In the genomic region with DNA sequence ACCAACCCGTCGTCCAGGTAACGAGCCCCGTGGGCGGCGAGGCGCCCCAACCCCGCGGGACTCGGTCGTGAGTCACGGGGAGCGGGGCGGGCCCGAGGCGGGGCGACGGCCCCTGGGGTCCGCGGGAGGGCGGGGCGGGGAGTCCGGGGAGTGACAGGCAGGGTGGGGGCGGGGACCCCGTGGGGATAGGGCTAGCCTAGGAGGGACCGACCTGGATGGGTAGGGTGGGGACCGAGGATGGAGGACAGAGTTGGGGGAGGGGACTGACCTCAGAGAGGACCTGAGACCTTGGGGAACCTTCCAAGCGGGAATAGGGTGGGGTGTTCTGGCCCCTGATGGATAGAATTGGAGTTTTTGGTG, we compare ENCODE assay signal across 8 mouse cellular contexts. TPM values are rescaled to one million over a fixed set of nuclear protein-coding genes. Genes with fewer than 3 reads are reported as not detected.
DNase-seq lines count a peak whose midpoint lies in the region; ATAC-seq and TF ChIP-seq lines count a peak whose summit lies in the region.

No protein-coding gene starts in this region.

- no peaks in the 10 kb centered on the region for H3K27me3 ChIP-seq in thymus, adult 2 months (ENCODE audit: control insufficient read depth, insufficient read depth, low read length)
- H3K27me3 ChIP-seq in liver, embryonic 11.5 days (replicated peaks; ENCODE audit: control insufficient read depth, insufficient read depth, low read length), result peaks cover 62% of the 10 kb centered on the region
- peaks cover 3% of the 10 kb centered on the region; the same call in 1 of the 2 replicates for H3K27me3 ChIP-seq in stomach, postnatal 0 days (ENCODE audit: control insufficient read depth, insufficient read depth, low read length)

- 4% methylated on average over 28 of the region's 28 CpGs for WGBS in thymus, adult 2 months
- 1% methylated on average over 22 of the region's 28 CpGs for WGBS in liver, embryonic 11.5 days
- 4% methylated on average over 20 of the region's 28 CpGs for WGBS in stomach, postnatal 0 days

- no peak for TF ChIP-seq CTCF in gastrocnemius, adult 2 months (IDR thresholded peaks at IDR 0.05)
- no peak for TF ChIP-seq CTCF in thymus, adult 2 months (IDR thresholded peaks at IDR 0.05; ENCODE audit: borderline replicate concordance, control insufficient read depth, extremely low read depth, insufficient read depth, low read length, poor library complexity)
- no peak for TF ChIP-seq CTCF in stomach, postnatal 0 days (IDR thresholded peaks at IDR 0.05; ENCODE audit: low read depth)

- no peaks in the 10 kb centered on the region for H3K36me3 ChIP-seq in thymus, adult 2 months (ENCODE audit: control insufficient read depth, insufficient read depth, low read length)
- H3K36me3 ChIP-seq in liver, embryonic 11.5 days (ENCODE audit: control insufficient read depth, insufficient read depth, low read length), result no peaks in the 10 kb centered on the region
- no peaks in the 10 kb centered on the region for H3K36me3 ChIP-seq in stomach, postnatal 0 days (ENCODE audit: control insufficient read depth, insufficient read depth, low read length)

- peak; percentile 65; the same call in 1 of the 2 replicates for ATAC-seq in liver, embryonic 11.5 days (replicated peaks; ENCODE audit: low FRiP score)
- ATAC-seq in stomach, postnatal 0 days (ENCODE audit: low FRiP score, low TSS enrichment), result no peak; the same call in 1 of the 2 replicates

- TF ChIP-seq EP300 in stomach, postnatal 0 days (optimal IDR thresholded peaks at IDR 0.05), result no peak

- H3K4me3 ChIP-seq in gastrocnemius, adult 2 months, result peak overlapping the region; percentile 82
- peak overlapping the region; percentile 47 for H3K4me3 ChIP-seq in thymus, adult 2 months (ENCODE audit: control insufficient read depth, insufficient read depth, low read length)
- H3K4me3 ChIP-seq in liver, embryonic 11.5 days (ENCODE audit: low read depth, low read length), result peak overlapping the region; percentile 75
- H3K4me3 ChIP-seq in stomach, postnatal 0 days (ENCODE audit: low read depth, low read length), result peak overlapping the region; percentile 67

- peaks cover 37% of the 10 kb centered on the region for H3K4me1 ChIP-seq in thymus, adult 2 months (replicated peaks; ENCODE audit: control insufficient read depth, insufficient read depth, low read length)
- H3K4me1 ChIP-seq in liver, embryonic 11.5 days (replicated peaks; ENCODE audit: control insufficient read depth, insufficient read depth, low read length), result peaks cover 10% of the 10 kb centered on the region
- no peaks in the 10 kb centered on the region for H3K4me1 ChIP-seq in stomach, postnatal 0 days (replicated peaks; ENCODE audit: control insufficient read depth, insufficient read depth)

- intact Hi-C loops in gastrocnemius, adult 2 months (cut with DNase I), result no loop called here

- H3K9ac ChIP-seq in liver, embryonic 11.5 days (ENCODE audit: low read depth, low read length), result peak overlapping the region; percentile 75
- peak overlapping the region; percentile 77 for H3K9ac ChIP-seq in stomach, postnatal 0 days (ENCODE audit: low read length)

- no peak for TF ChIP-seq POLR2A in thymus, adult 2 months (IDR thresholded peaks at IDR 0.05; ENCODE audit: control insufficient read depth, extremely low read depth, insufficient read depth, low read length, poor library complexity)

- peak overlapping the region; percentile 85 for H3K27ac ChIP-seq in gastrocnemius, adult 2 months
- no peak overlapping the region for H3K27ac ChIP-seq in thymus, adult 2 months (ENCODE audit: control insufficient read depth, insufficient read depth, low read length)
- peak overlapping the region; percentile 25; the same call in 1 of the 2 replicates for H3K27ac ChIP-seq in liver, embryonic 11.5 days (ENCODE audit: low read depth, low read length)
- H3K27ac ChIP-seq in stomach, postnatal 0 days (replicated peaks), result peak overlapping the region; percentile 81

- DNase-seq in gastrocnemius, adult 2 months, result no peak
- DNase-seq in gastrocnemius, postnatal 10 days, result no peak
- no peak for DNase-seq in thymus, adult 2 months
- DNase-seq in thymus, postnatal 36 days, result no peak
- no peak for DNase-seq in liver, embryonic 11.5 days (ENCODE audit: low spot score)
- DNase-seq in stomach, postnatal 0 days (ENCODE audit: low spot score), result no peak
- DNase-seq in left cerebral cortex, adult 11 months (ENCODE audit: low spot score), result no peak
- DNase-seq in urinary bladder, postnatal 4 days (ENCODE audit: low spot score in 2 of 2), result no peak

- no peaks in the 10 kb centered on the region for H3K9me3 ChIP-seq in liver, embryonic 11.5 days (ENCODE audit: control insufficient read depth, low read length)
- H3K9me3 ChIP-seq in stomach, postnatal 0 days (ENCODE audit: control insufficient read depth, low read length), result no peaks in the 10 kb centered on the region

- peak overlapping the region; percentile 79 for H3K4me2 ChIP-seq in liver, embryonic 11.5 days
- peak overlapping the region; percentile 67 for H3K4me2 ChIP-seq in stomach, postnatal 0 days (replicated peaks; ENCODE audit: low read depth)

RNA-seq across cellular contexts. Expression of gene Zfr2, which starts 0.3 kb away (rescaled TPM):
- total RNA-seq in gastrocnemius, adult 2 months (2021), result 1 to 10 TPM; 1.8 to 2.7 TPM
- total RNA-seq in gastrocnemius, postnatal 10 days (2021), result 1 to 10 TPM; 2.1 to 3.5 TPM
- 9.1 and 9.6 TPM in 2 replicates for polyA plus RNA-seq in thymus, adult 2 months (2012; rRNA removed)
- polyA plus RNA-seq in liver, embryonic 11.5 days (2014; fragmentation: Nextera tagmentation; extraction: Ambion mirVana), result 1.3 and 2.1 TPM in 2 replicates
- 2.1 and 3.2 TPM in 2 replicates for polyA plus RNA-seq in stomach, postnatal 0 days (2015; fragmentation: Nextera tagmentation; extraction: Ambion mirVana)

RNA-seq across cellular contexts. Expression of gene Atcay, which starts 2.6 kb away (rescaled TPM):
- total RNA-seq in gastrocnemius, adult 2 months (2021), result not detected
- total RNA-seq in gastrocnemius, postnatal 10 days (2021), result under 1 TPM; 0.40 to 0.43 TPM
- 2.4 and 2.5 TPM in 2 replicates for polyA plus RNA-seq in thymus, adult 2 months (2012; rRNA removed)
- 0.05 TPM in 1 of 2 replicates, not detected in the other for polyA plus RNA-seq in liver, embryonic 11.5 days (2014; fragmentation: Nextera tagmentation; extraction: Ambion mirVana)
- 0.64 and 0.91 TPM in 2 replicates for polyA plus RNA-seq in stomach, postnatal 0 days (2015; fragmentation: Nextera tagmentation; extraction: Ambion mirVana)

RNA-seq across cellular contexts. Expression of gene Matk, which starts 19.5 kb away (rescaled TPM):
- total RNA-seq in gastrocnemius, adult 2 months (2021), result under 1 TPM; 0.15 to 0.31 TPM
- 1 to 10 TPM in 1 of 2 experiments, under 1 TPM in 1; 0.70 to 1.3 TPM for total RNA-seq in gastrocnemius, postnatal 10 days (2021)
- 19.5 and 21.0 TPM in 2 replicates for polyA plus RNA-seq in thymus, adult 2 months (2012; rRNA removed)
- 2.1 TPM in 2 replicates for polyA plus RNA-seq in liver, embryonic 11.5 days (2014; fragmentation: Nextera tagmentation; extraction: Ambion mirVana)
- polyA plus RNA-seq in stomach, postnatal 0 days (2015; fragmentation: Nextera tagmentation; extraction: Ambion mirVana), result 1.0 and 1.6 TPM in 2 replicates

RNA-seq across cellular contexts. Expression of gene Nmrk2, which starts 31.4 kb away (rescaled TPM):
- total RNA-seq in gastrocnemius, adult 2 months (2021), result 10 to 100 TPM; 59.7 to 72.8 TPM
- total RNA-seq in gastrocnemius, postnatal 10 days (2021), result 1 to 10 TPM; 1.7 to 1.8 TPM
- 0.12 TPM in 1 of 2 replicates, not detected in the other for polyA plus RNA-seq in thymus, adult 2 months (2012; rRNA removed)
- polyA plus RNA-seq in liver, embryonic 11.5 days (2014; fragmentation: Nextera tagmentation; extraction: Ambion mirVana), result not detected in 2 replicates
- polyA plus RNA-seq in stomach, postnatal 0 days (2015; fragmentation: Nextera tagmentation; extraction: Ambion mirVana), result 0.07 TPM in 1 of 2 replicates, not detected in the other

RNA-seq across cellular contexts. Expression of gene Mrpl54, which starts 33.5 kb away (rescaled TPM):
- total RNA-seq in gastrocnemius, adult 2 months (2021), result 100 to 1,000 TPM; 103 to 112 TPM
- 100 to 1,000 TPM in 1 of 2 experiments, 10 to 100 TPM in 1; 93.7 to 108 TPM for total RNA-seq in gastrocnemius, postnatal 10 days (2021)
- 102 and 118 TPM in 2 replicates for polyA plus RNA-seq in thymus, adult 2 months (2012; rRNA removed)
- polyA plus RNA-seq in liver, embryonic 11.5 days (2014; fragmentation: Nextera tagmentation; extraction: Ambion mirVana), result 226 and 233 TPM in 2 replicates
- 210 and 215 TPM in 2 replicates for polyA plus RNA-seq in stomach, postnatal 0 days (2015; fragmentation: Nextera tagmentation; extraction: Ambion mirVana)
